Mouse (Mus musculus): ENCODE measurements at regions not wholly inside any gene's neighbourhood (a gene's known extent, or its start where the extent isn't known, plus 50 kb on each side); places are given as distances from the start of the nearest gene placed in this dataset.

DNA sequence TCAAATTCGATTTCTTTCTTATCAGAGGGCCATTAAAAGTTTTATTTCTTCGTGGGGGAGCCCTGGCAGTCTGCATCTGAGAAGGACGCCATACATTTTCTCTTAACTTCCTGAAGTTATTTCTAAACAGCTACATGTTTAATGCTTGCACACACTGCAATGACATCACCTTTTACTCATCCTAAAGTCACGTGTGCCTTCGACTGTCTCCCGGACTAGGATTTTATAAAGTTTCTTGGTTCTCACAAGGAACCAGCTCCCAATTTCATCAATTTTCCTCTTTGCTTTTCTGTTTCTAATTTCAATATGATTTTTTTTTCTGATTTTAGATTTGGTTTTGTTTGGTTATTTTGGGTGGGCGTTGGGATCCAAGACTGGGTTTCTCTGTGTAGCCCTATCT is 73.8 kb upstream of the Lrig3 start:
- no peaks in the 10 kb centered on the region for H3K4me1 ChIP-seq (ENCODE audit: control insufficient read depth, insufficient read depth, low read length)
- H3K4me3 ChIP-seq (replicated peaks; ENCODE audit: control insufficient read depth, low read depth, low read length) = no peak overlapping the region
- H3K27ac ChIP-seq (ENCODE audit: control insufficient read depth, insufficient read depth, low read depth, low read length, poor library complexity) = no peak overlapping the region
- WGBS = 73% methylated on average over 7 of the region's 7 CpGs
- TF ChIP-seq CTCF (IDR thresholded peaks at IDR 0.05; ENCODE audit: control insufficient read depth, insufficient read depth, low read length) (no peak), POLR2A (IDR thresholded peaks at IDR 0.05; ENCODE audit: borderline replicate concordance, control insufficient read depth, low read depth, low read length) (no peak)

- no peak overlapping the region for H3K4me3 ChIP-seq (replicated peaks; ENCODE audit: control insufficient read depth, low read depth, low read length)
- H3K4me1 ChIP-seq (ENCODE audit: control insufficient read depth, insufficient read depth, low read length) = no peaks in the 10 kb centered on the region
- 83% methylated on average over 7 of the region's 7 CpGs for WGBS
- TF ChIP-seq CTCF (IDR thresholded peaks at IDR 0.05; ENCODE audit: control insufficient read depth, insufficient read depth, low read length) = no peak
- no peak for TF ChIP-seq POLR2A (IDR thresholded peaks at IDR 0.05; ENCODE audit: borderline replicate concordance, control insufficient read depth, low read depth, low read length)
- H3K27ac ChIP-seq (ENCODE audit: control insufficient read depth, insufficient read depth, low read depth, low read length, poor library complexity) = no peak overlapping the region
Measured at GRCm38 (mm10) chr10:125895744-125896482, 70.1 kb upstream of the Lrig3 start.

DNA sequence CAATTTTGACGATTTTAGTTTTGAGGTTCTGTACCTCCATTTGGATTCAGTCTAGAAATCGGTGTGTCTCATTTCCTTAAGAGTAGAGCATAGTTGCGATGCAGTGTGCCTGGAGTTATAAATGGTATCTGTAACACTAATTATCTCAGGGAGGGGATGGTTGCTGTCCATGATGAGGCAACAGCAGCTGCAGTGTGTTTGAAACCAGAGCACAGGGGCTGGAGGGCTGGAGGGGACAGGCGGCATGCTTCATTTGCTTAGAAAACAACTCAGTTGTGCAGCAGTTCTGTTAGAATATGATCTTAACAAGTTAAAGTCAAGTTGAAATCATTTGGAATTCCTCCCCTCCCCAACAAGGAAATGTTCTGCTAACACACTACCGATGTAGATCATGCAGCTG is 69.3 kb upstream of the Lrig3 start:
- WGBS = 77% methylated on average over 5 of the region's 5 CpGs
- Histone ChIP-seq H3K4me1 (ENCODE audit: control insufficient read depth, insufficient read depth, low read length) (no peaks in the 10 kb centered on the region), H3K27ac (ENCODE audit: control insufficient read depth, insufficient read depth, low read depth, low read length, poor library complexity) (no peak overlapping the region), H3K4me3 (replicated peaks; ENCODE audit: control insufficient read depth, low read depth, low read length) (no peak overlapping the region)
- no peak for TF ChIP-seq CTCF (IDR thresholded peaks at IDR 0.05; ENCODE audit: control insufficient read depth, insufficient read depth, low read length)
- no peak for TF ChIP-seq POLR2A (IDR thresholded peaks at IDR 0.05; ENCODE audit: borderline replicate concordance, control insufficient read depth, low read depth, low read length)

DNA sequence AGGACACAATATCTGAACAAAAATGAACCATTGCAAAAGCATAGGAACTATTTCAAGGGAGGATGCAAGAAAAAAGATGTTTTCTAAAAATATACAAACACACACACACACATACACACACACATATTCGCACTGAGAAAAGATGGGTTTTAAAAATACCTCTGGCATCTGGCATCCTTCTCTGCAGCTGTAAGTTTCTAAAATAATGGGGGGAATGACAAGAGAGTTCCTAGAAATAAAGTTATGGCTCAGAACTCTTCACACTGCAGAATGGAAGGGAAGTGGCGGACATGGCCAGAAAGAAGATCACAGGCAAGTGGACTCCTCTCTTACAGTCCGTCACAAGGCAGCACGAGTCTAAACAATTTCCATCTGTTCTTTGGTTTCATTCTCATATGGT is 66.5 kb upstream of the Lrig3 start:
- TF ChIP-seq CTCF (IDR thresholded peaks at IDR 0.05; ENCODE audit: control insufficient read depth, insufficient read depth, low read length) (no peak), POLR2A (IDR thresholded peaks at IDR 0.05; ENCODE audit: borderline replicate concordance, control insufficient read depth, low read depth, low read length) (no peak)
- Histone ChIP-seq H3K4me3 (replicated peaks; ENCODE audit: control insufficient read depth, low read depth, low read length) (no peak overlapping the region), H3K4me1 (ENCODE audit: control insufficient read depth, insufficient read depth, low read length) (no peaks in the 10 kb centered on the region), H3K27ac (ENCODE audit: control insufficient read depth, insufficient read depth, low read depth, low read length, poor library complexity) (no peak overlapping the region)
- WGBS = 90% methylated on average over 4 of the region's 4 CpGs

- H3K4me3 ChIP-seq (replicated peaks; ENCODE audit: control insufficient read depth, low read depth, low read length) = no peak overlapping the region
- TF ChIP-seq CTCF (IDR thresholded peaks at IDR 0.05; ENCODE audit: control insufficient read depth, insufficient read depth, low read length) = no peak
- TF ChIP-seq POLR2A (IDR thresholded peaks at IDR 0.05; ENCODE audit: borderline replicate concordance, control insufficient read depth, low read depth, low read length) = no peak
- no peaks in the 10 kb centered on the region for H3K4me1 ChIP-seq (ENCODE audit: control insufficient read depth, insufficient read depth, low read length)
- H3K27ac ChIP-seq (ENCODE audit: control insufficient read depth, insufficient read depth, low read depth, low read length, poor library complexity) = no peak overlapping the region
- 51% methylated on average over 2 of the region's 2 CpGs for WGBS
Measured at GRCm38 (mm10) chr10:125900562-125900961, 65.4 kb upstream of the Lrig3 start.

DNA sequence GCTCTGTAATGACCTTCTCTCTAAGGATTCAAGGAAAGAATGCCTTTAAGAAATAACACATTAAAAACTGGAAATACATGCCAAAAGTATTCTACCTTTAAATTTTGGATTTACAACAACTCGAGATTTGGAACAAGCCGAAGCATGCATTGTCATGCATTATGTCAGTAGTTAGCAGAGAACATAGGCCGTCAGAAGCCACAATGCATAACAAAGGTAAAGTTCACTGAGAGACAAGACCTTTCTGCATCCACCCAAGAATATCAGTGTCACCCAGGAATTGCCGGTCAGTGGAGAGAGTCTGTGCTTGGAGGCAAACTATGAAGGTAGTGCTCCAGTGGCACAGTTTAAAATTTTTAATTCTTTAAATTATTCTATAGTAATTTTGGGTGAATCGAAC is 63.3 kb upstream of the Lrig3 start:
- Histone ChIP-seq H3K27ac (ENCODE audit: control insufficient read depth, insufficient read depth, low read depth, low read length, poor library complexity) (no peak overlapping the region), H3K4me3 (replicated peaks; ENCODE audit: control insufficient read depth, low read depth, low read length) (no peak overlapping the region), H3K4me1 (ENCODE audit: control insufficient read depth, insufficient read depth, low read length) (no peaks in the 10 kb centered on the region)
- TF ChIP-seq CTCF (IDR thresholded peaks at IDR 0.05; ENCODE audit: control insufficient read depth, insufficient read depth, low read length) = no peak
- TF ChIP-seq POLR2A (IDR thresholded peaks at IDR 0.05; ENCODE audit: borderline replicate concordance, control insufficient read depth, low read depth, low read length) = no peak
- 76% methylated on average over 5 of the region's 5 CpGs for WGBS

GRCm38 (mm10) chr10:125912207-125912606 is 53.8 kb upstream of the Lrig3 start:
- no peak overlapping the region for H3K27ac ChIP-seq (ENCODE audit: control insufficient read depth, insufficient read depth, low read depth, low read length, poor library complexity)
- no peak overlapping the region for H3K4me3 ChIP-seq (replicated peaks; ENCODE audit: control insufficient read depth, low read depth, low read length)
- H3K4me1 ChIP-seq (ENCODE audit: control insufficient read depth, insufficient read depth, low read length) = no peaks in the 10 kb centered on the region
- WGBS = 79% methylated on average over 7 of the region's 7 CpGs
- TF ChIP-seq CTCF (IDR thresholded peaks at IDR 0.05; ENCODE audit: control insufficient read depth, insufficient read depth, low read length) (no peak), POLR2A (IDR thresholded peaks at IDR 0.05; ENCODE audit: borderline replicate concordance, control insufficient read depth, low read depth, low read length) (no peak)
